Mouse (Mus musculus) hindbrain, embryonic 11.5 days (tissue): ENCODE data around the gene Adamtsl3. TPM values are rescaled to one million over a fixed set of nuclear protein-coding genes. Genes with fewer than 3 reads are reported as not detected.
"Not testable (repeated sequence)": the region's sequence is repeated elsewhere in the genome, so short reads cannot be mapped to it uniquely, and the experiment has no call there.

ENCODE experiments used
- ATAC-seq: fragments of 200-750 bp; cut with Nextera tagmentation; 2 replicates; pipeline ENCODE4 v1.8.0; 2017; ENCODE audit warnings: mild to moderate bottlenecking, moderate TSS enrichment, moderate library complexity; ENCODE audit not compliant: low FRiP score
- DNase-seq: peaks from one replicate; pipeline ENCODE4 v3.0.0-alpha.2; 2015; ENCODE audit warnings: low spot score
- H3K27ac ChIP-seq: fragments of 300-500 bp; sonication (generic); 2 replicates; pipeline ENCODE4 v1.5.1; 2014; ENCODE audit warnings: mild to moderate bottlenecking, low read depth, low read length
- H3K27me3 ChIP-seq: fragments of 300-500 bp; sonication (generic); 2 replicates; pipeline ENCODE4 v1.6.1; 2014; ENCODE audit warnings: mild to moderate bottlenecking, low read length, moderate library complexity, mixed read lengths; ENCODE audit not compliant: control insufficient read depth, insufficient read depth
- H3K36me3 ChIP-seq: fragments of 300-500 bp; sonication (generic); 2 replicates; pipeline ENCODE4 v1.6.1; 2014; ENCODE audit warnings: mild to moderate bottlenecking, low read length, moderate library complexity, mixed read lengths; ENCODE audit not compliant: control insufficient read depth, insufficient read depth
- H3K4me1 ChIP-seq: fragments of 300-500 bp; sonication (generic); replicated peaks from 2 replicates; pipeline ENCODE4 v1.6.1; 2014; ENCODE audit warnings: low read length, mixed read lengths; ENCODE audit not compliant: control insufficient read depth, insufficient read depth
- H3K4me2 ChIP-seq: fragments of 300-500 bp; sonication (generic); replicated peaks from 2 replicates; pipeline ENCODE4 v1.6.1; 2014; ENCODE audit warnings: mild to moderate bottlenecking, low read depth, low read length
- H3K4me3 ChIP-seq: fragments of 300-500 bp; sonication (generic); 2 replicates; pipeline ENCODE4 v1.5.1; 2014; ENCODE audit warnings: low read depth, low read length
- H3K9ac ChIP-seq: fragments of 300-500 bp; sonication (generic); 2 replicates; pipeline ENCODE4 v1.6.1; 2014; ENCODE audit warnings: low read depth, low read length
- H3K9me3 ChIP-seq: fragments of 300-500 bp; sonication (generic); 2 replicates; pipeline ENCODE4 v1.6.1; 2016; ENCODE audit warnings: low read length; ENCODE audit not compliant: control insufficient read depth
- WGBS: fragments of 180-500 bp; shearing (Covaris S2); extraction: QIAGEN DNeasy Blood & Tissue Kit; methylation state at CpG from one replicate; pipeline ENCODE4 v1.1.7; 2014; 5-methylcytosine and 5-hydroxymethylcytosine counted together
- polyA plus RNA-seq: library from polyadenylated mRNA; unstranded; fragments of >200 nt; fragmentation: Nextera tagmentation; extraction: Ambion mirVana; gene quantifications from 2 replicates; pipeline ENCODE4 v1.2.1, GENCODE M21; 2014

The Adamtsl3 gene
- polyA plus RNA-seq, 1 experiment from 2014 or later = 0.66 TPM

- no peak overlapping the region for H3K27ac ChIP-seq
- 88% methylated on average over 4 of the region's 4 CpGs for WGBS
- no peaks in the 10 kb centered on the region for H3K36me3 ChIP-seq
- no peaks in the 10 kb centered on the region for H3K9me3 ChIP-seq
- no peak for DNase-seq
- no peaks in the 10 kb centered on the region for H3K27me3 ChIP-seq
- no peaks in the 10 kb centered on the region for H3K4me1 ChIP-seq
- H3K9ac ChIP-seq = no peak overlapping the region
- ATAC-seq = no peak
- no peak overlapping the region for H3K4me3 ChIP-seq
- H3K4me2 ChIP-seq = no peak overlapping the region
Measured at GRCm38 (mm10) chr7:82417053-82417452, 81.6 kb downstream of the Adamtsl3 start.

GRCm38 (mm10) chr7:82420329-82421052 is 85.0 kb downstream of the Adamtsl3 start:
- not testable (repeated sequence) for H3K4me1 ChIP-seq, H3K4me2 ChIP-seq, H3K9me3 ChIP-seq, DNase-seq, ATAC-seq, H3K4me3 ChIP-seq, H3K9ac ChIP-seq, H3K36me3 ChIP-seq, H3K27ac ChIP-seq, H3K27me3 ChIP-seq
- WGBS = 88% methylated on average over 6 of the region's 6 CpGs

GRCm38 (mm10) chr7:82422561-82422960 is 87.1 kb downstream of the Adamtsl3 start:
- Histone ChIP-seq H3K4me2 (no peak overlapping the region), H3K27me3 (no peaks in the 10 kb centered on the region), H3K9me3 (no peaks in the 10 kb centered on the region), H3K9ac (no peak overlapping the region), H3K36me3 (no peaks in the 10 kb centered on the region), H3K4me1 (no peaks in the 10 kb centered on the region), H3K4me3 (no peak overlapping the region), H3K27ac (no peak overlapping the region)
- no peak for DNase-seq
- ATAC-seq = no peak
- WGBS = 88% methylated on average over 3 of the region's 3 CpGs

GRCm38 (mm10) chr7:82423602-82424001 is 88.1 kb downstream of the Adamtsl3 start:
- DNase-seq (no peak), ATAC-seq (no peak)
- WGBS = 99% methylated on average over 2 of the region's 2 CpGs
- Histone ChIP-seq H3K27ac (no peak overlapping the region), H3K9ac (no peak overlapping the region), H3K36me3 (no peaks in the 10 kb centered on the region), H3K4me2 (no peak overlapping the region), H3K27me3 (no peaks in the 10 kb centered on the region), H3K4me1 (no peaks in the 10 kb centered on the region), H3K4me3 (no peak overlapping the region), H3K9me3 (no peaks in the 10 kb centered on the region)

- H3K27me3 ChIP-seq = no peaks in the 10 kb centered on the region
- H3K4me2 ChIP-seq = no peak overlapping the region
- 93% methylated on average over 1 of the region's 1 CpGs for WGBS
- H3K9me3 ChIP-seq = no peaks in the 10 kb centered on the region
- no peak for ATAC-seq
- no peak overlapping the region for H3K9ac ChIP-seq
- no peaks in the 10 kb centered on the region for H3K4me1 ChIP-seq
- no peak overlapping the region for H3K4me3 ChIP-seq
- DNase-seq = no peak
- H3K36me3 ChIP-seq = no peaks in the 10 kb centered on the region
- H3K27ac ChIP-seq = no peak overlapping the region
Measured at GRCm38 (mm10) chr7:82424281-82424680, 88.8 kb downstream of the Adamtsl3 start.

- H3K36me3 ChIP-seq = no peaks in the 10 kb centered on the region
- no peaks in the 10 kb centered on the region for H3K4me1 ChIP-seq
- H3K4me2 ChIP-seq = no peak overlapping the region
- H3K9ac ChIP-seq = no peak overlapping the region
- H3K9me3 ChIP-seq = no peaks in the 10 kb centered on the region
- H3K27ac ChIP-seq = no peak overlapping the region
- 80% methylated on average over 11 of the region's 11 CpGs for WGBS
- no peak for ATAC-seq
- H3K27me3 ChIP-seq = no peaks in the 10 kb centered on the region
- no peak for DNase-seq
- no peak overlapping the region for H3K4me3 ChIP-seq
Measured at GRCm38 (mm10) chr7:82425374-82425773, 89.9 kb downstream of the Adamtsl3 start.

GRCm38 (mm10) chr7:82429447-82429846 is 94.0 kb downstream of the Adamtsl3 start:
- no peaks in the 10 kb centered on the region for H3K4me1 ChIP-seq
- no peak for DNase-seq
- no peak overlapping the region for H3K4me2 ChIP-seq
- H3K9ac ChIP-seq = no peak overlapping the region
- 86% methylated on average over 4 of the region's 4 CpGs for WGBS
- no peaks in the 10 kb centered on the region for H3K9me3 ChIP-seq
- H3K27me3 ChIP-seq = no peaks in the 10 kb centered on the region
- no peak overlapping the region for H3K4me3 ChIP-seq
- no peak overlapping the region for H3K27ac ChIP-seq
- ATAC-seq = no peak
- no peaks in the 10 kb centered on the region for H3K36me3 ChIP-seq

- Histone ChIP-seq H3K9me3 (no peaks in the 10 kb centered on the region), H3K27ac (no peak overlapping the region), H3K4me1 (no peaks in the 10 kb centered on the region), H3K27me3 (no peaks in the 10 kb centered on the region), H3K4me3 (no peak overlapping the region), H3K36me3 (no peaks in the 10 kb centered on the region), H3K9ac (no peak overlapping the region), H3K4me2 (no peak overlapping the region)
- ATAC-seq (no peak), DNase-seq (no peak)
- WGBS = 74% methylated on average over 2 of the region's 2 CpGs
Measured at GRCm38 (mm10) chr7:82431572-82431971, 96.1 kb downstream of the Adamtsl3 start.

GRCm38 (mm10) chr7:82433226-82433625 is 97.7 kb downstream of the Adamtsl3 start:
- H3K27me3 ChIP-seq = no peaks in the 10 kb centered on the region
- no peaks in the 10 kb centered on the region for H3K36me3 ChIP-seq
- no peaks in the 10 kb centered on the region for H3K4me1 ChIP-seq
- H3K9me3 ChIP-seq = no peaks in the 10 kb centered on the region
- H3K27ac ChIP-seq = no peak overlapping the region
- H3K4me3 ChIP-seq = no peak overlapping the region
- no peak overlapping the region for H3K4me2 ChIP-seq
- H3K9ac ChIP-seq = no peak overlapping the region
- WGBS = 90% methylated on average over 2 of the region's 2 CpGs
- ATAC-seq (no peak), DNase-seq (no peak)
